In the genomic region with DNA sequence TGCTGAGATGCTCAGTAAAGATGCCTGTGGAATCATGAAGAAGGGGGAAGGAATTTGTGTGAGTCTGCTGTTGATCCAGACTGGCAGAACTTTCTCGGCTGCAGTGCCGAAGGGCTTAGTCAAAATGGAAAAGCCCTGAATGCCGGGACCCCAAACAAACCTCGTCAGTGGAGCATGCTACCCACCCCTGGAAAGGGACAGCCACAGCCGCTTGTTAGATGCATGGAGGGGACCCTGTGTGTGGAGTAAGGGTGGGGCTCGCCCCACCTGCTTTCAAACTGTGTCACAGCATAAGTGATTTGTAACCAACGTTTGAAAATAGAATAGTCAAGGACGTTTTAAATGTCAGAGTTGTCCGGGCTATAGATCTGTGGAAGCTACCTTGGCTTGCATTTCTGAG, we compare ENCODE assay signal across 19 mouse cellular contexts.
"Had no signal": no experiment of that assay in that cellular context is flagged by ENCODE, and none has a peak within 500 bp of the region (broad histone marks: within the 10 kb centered on the region; RNA-seq: fewer than 3 reads in every experiment).

No protein-coding gene starts in this region.

- DNase-seq: gastrocnemius, postnatal 25 days; heart, adult 18-20 months; heart, postnatal 10 days; heart, postnatal 4 days; kidney, postnatal 14 days; left cerebral cortex, postnatal 4 days had no signal

- ATAC-seq: hindbrain, embryonic 16.5 days; inflammation-experienced regulatory T-cells, adult 6 months; liver, embryonic 12.5 days had no signal

- H3K4me2 ChIP-seq: heart, embryonic 12.5 days; hindbrain, embryonic 12.5 days; hindbrain, embryonic 14.5 days; kidney, embryonic 15.5 days; limb, embryonic 13.5 days; limb, embryonic 15.5 days; liver, embryonic 12.5 days had no signal

- H3K36me3 ChIP-seq: heart, embryonic 10.5 days; heart, embryonic 12.5 days; hindbrain, embryonic 10.5 days; hindbrain, embryonic 12.5 days; kidney, embryonic 15.5 days; limb, embryonic 13.5 days; limb, embryonic 15.5 days; liver, embryonic 12.5 days had no signal

- H3K9ac ChIP-seq: heart, embryonic 12.5 days; hindbrain, embryonic 12.5 days; hindbrain, embryonic 14.5 days; kidney, embryonic 15.5 days; limb, embryonic 13.5 days; limb, embryonic 15.5 days; liver, embryonic 12.5 days; liver, embryonic 14.5 days had no signal

- H3K9me3 ChIP-seq: heart, embryonic 10.5 days; heart, embryonic 12.5 days; hindbrain, embryonic 10.5 days; hindbrain, embryonic 12.5 days; kidney, embryonic 15.5 days; limb, embryonic 13.5 days; limb, embryonic 15.5 days; liver, embryonic 12.5 days had no signal

- H3K27ac ChIP-seq: heart, embryonic 10.5 days; hindbrain, embryonic 10.5 days; hindbrain, embryonic 12.5 days; hindbrain, embryonic 14.5 days; kidney, embryonic 15.5 days; kidney, postnatal 0 days; limb, embryonic 13.5 days; limb, embryonic 15.5 days; liver, embryonic 12.5 days; liver, embryonic 14.5 days had no signal

- H3K27me3 ChIP-seq: heart, embryonic 12.5 days; hindbrain, embryonic 12.5 days; kidney, embryonic 15.5 days; limb, embryonic 13.5 days; limb, embryonic 15.5 days; liver, embryonic 12.5 days had no signal

- H3K4me3 ChIP-seq: heart, embryonic 10.5 days; heart, embryonic 12.5 days; hindbrain, embryonic 10.5 days; hindbrain, embryonic 12.5 days; kidney, embryonic 15.5 days; limb, embryonic 13.5 days; limb, embryonic 15.5 days; liver, embryonic 12.5 days had no signal
